Mouse (Mus musculus) sigmoid colon, adult 10 weeks (tissue): ENCODE measurements around the gene Lrrn2. TPM values are rescaled to one million over a fixed set of nuclear protein-coding genes. Genes with fewer than 3 reads are reported as not detected.

Experiments
- polyA plus RNA-seq: library from polyadenylated mRNA; stranded (reverse); fragments of 350-450 nt; fragmentation: Illumina TruSeq; extraction: RNeasy Lipid Tissue Mini Kit (QIAGEN cat#74804); gene quantifications from one replicate; pipeline ENCODE4 v1.2.3, GENCODE M21; 2014; ENCODE audit warnings: low read depth, low replicate concordance

The Lrrn2 gene
- 0.19 TPM for polyA plus RNA-seq

GRCm38 (mm10) chr1:132880161-132881005, at the start of gene Lrrn2:
TSS of gene Lrrn2 (plus strand) at chr1:132880273.

Other genes starting within 250 kb of the Lrrn2 start
- 0.50 TPM for gene Nfasc, start 138.5 kb upstream of the Lrrn2 start, polyA plus RNA-seq
- gene Mdm4, start 150.3 kb downstream of the Lrrn2 start, polyA plus RNA-seq = 212 TPM
- 17.4 TPM for gene Pik3c2b, start 165.4 kb downstream of the Lrrn2 start, polyA plus RNA-seq